Mouse (Mus musculus) heart, embryonic 11.5 days (tissue): ENCODE data around the gene Patj. TPM values are rescaled to one million over a fixed set of nuclear protein-coding genes. Genes with fewer than 3 reads are reported as not detected.
A peak's percentile ranks its signal among the peaks of the same experiment; 100 is the strongest.
"Not testable (repeated sequence)": the region's sequence is repeated elsewhere in the genome, so short reads cannot be mapped to it uniquely, and the experiment has no call there.

ENCODE experiments used
- ATAC-seq: fragments of 200-750 bp; cut with Nextera tagmentation; replicated peaks from 2 replicates; pipeline ENCODE4 v1.8.0; 2017; ENCODE audit warnings: moderate library complexity; ENCODE audit not compliant: insufficient number of reproducible peaks, low FRiP score, low TSS enrichment
- H3K27ac ChIP-seq: fragments of 300-500 bp; sonication (generic); 2 replicates; pipeline ENCODE4 v1.5.1; 2014; ENCODE audit warnings: mild to moderate bottlenecking, low read depth, low read length
- H3K27me3 ChIP-seq: fragments of 300-500 bp; sonication (generic); 2 replicates; pipeline ENCODE4 v1.6.1; 2014; ENCODE audit warnings: mild to moderate bottlenecking, low read length, mixed read lengths; ENCODE audit not compliant: control insufficient read depth, insufficient read depth
- H3K36me3 ChIP-seq: fragments of 300-500 bp; sonication (generic); 2 replicates; pipeline ENCODE4 v1.6.1; 2014; ENCODE audit warnings: mild to moderate bottlenecking, low read length, moderate library complexity, mixed read lengths; ENCODE audit not compliant: control insufficient read depth, insufficient read depth
- H3K4me1 ChIP-seq: fragments of 300-500 bp; sonication (generic); 2 replicates; pipeline ENCODE4 v1.6.1; 2014; ENCODE audit warnings: low read length; ENCODE audit not compliant: control insufficient read depth, insufficient read depth
- H3K4me2 ChIP-seq: fragments of 300-500 bp; sonication (generic); 2 replicates; pipeline ENCODE4 v1.6.1; 2014; ENCODE audit warnings: mild to moderate bottlenecking, moderate library complexity
- H3K4me3 ChIP-seq: fragments of 300-500 bp; sonication (generic); 2 replicates; pipeline ENCODE4 v1.5.1; 2014; ENCODE audit warnings: low read depth, low read length
- H3K9ac ChIP-seq: fragments of 300-500 bp; sonication (generic); 2 replicates; pipeline ENCODE4 v1.6.1; 2014; ENCODE audit warnings: mild to moderate bottlenecking, low read depth, low read length, moderate library complexity
- H3K9me3 ChIP-seq: fragments of 300-500 bp; sonication (generic); replicated peaks from 2 replicates; pipeline ENCODE4 v1.6.1; 2016; ENCODE audit warnings: low read length; ENCODE audit not compliant: control insufficient read depth
- WGBS: fragments of 180-500 bp; shearing (Covaris S2); extraction: QIAGEN DNeasy Blood & Tissue Kit; methylation state at CpG from one replicate; pipeline ENCODE4 v1.1.7; 2014; ENCODE audit not compliant: insufficient replicate concordance; 5-methylcytosine and 5-hydroxymethylcytosine counted together
- polyA plus RNA-seq: library from polyadenylated mRNA; unstranded; fragments of >200 nt; fragmentation: Nextera tagmentation; extraction: Ambion mirVana; gene quantifications from 2 replicates; pipeline ENCODE4 v1.2.1, GENCODE M21; 2014

The Patj gene
- polyA plus RNA-seq, 1 experiment from 2014 or later: 9.1 TPM

DNA sequence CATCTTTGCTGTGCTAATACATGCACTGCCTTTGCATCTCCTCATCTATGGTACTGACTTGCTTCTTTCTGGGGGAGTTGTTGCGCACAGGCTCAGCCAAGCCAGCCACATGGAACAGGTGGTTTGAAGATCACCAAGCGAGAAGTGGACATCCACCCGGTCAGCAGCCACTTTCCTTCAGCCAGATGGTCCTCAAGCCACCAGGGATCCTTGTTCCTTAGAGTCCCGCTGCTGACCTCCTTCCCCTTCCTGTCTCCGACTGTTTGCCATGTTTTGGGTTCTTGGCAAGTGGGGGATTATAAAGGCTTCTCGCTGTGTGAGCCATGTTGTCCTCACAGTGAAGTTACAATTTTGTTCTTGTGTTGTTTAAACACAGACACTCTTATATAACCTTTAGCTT, 223.6 kb downstream of the Patj start:
- ATAC-seq: no peak
- H3K9me3 ChIP-seq: no peaks in the 10 kb centered on the region
- 78% methylated on average over 6 of the region's 6 CpGs for WGBS

DNA sequence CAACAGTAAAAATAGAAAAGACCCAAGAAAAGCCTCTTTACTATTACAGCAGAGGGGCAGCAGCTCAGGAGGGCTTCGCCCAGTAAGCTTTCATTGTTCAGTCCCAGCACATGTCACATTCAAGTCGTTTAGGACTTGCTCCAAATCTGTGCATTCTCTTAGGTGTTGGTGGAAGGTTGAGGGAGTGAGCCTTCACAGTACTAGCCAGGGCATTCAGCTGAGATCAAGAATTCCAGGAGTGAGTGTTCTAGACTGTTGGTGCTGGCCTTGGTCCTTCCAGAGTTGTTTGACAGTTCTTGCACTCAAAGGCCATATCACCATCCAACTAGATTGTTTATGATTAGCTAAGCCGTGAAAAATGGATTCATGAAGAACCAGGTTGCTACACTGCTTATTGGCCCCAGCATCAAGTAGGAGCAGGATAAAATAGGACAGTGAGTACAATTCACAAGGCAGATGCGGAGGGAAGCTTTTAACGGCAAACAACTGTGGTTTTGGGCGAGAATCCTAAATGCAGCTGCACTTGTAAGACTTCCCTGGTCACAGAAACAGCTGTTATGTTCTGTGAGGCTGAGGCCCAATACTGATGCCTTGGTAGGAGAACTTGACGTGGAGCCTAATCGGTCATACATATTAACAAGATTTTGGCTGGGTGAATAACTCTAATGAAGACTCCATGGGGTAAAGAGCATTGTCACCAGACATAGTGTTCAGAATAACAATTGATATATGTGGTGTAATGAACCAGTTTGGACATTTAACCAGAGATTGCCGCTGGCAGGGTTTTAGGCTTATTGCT, 225.6 kb downstream of the Patj start:
- H3K4me2 ChIP-seq: no peak overlapping the region
- H3K36me3 ChIP-seq: no peaks in the 10 kb centered on the region
- no peak overlapping the region for H3K27ac ChIP-seq
- H3K27me3 ChIP-seq: no peaks in the 10 kb centered on the region
- 81% methylated on average over 9 of the region's 9 CpGs for WGBS
- no peaks in the 10 kb centered on the region for H3K4me1 ChIP-seq
- no peaks in the 10 kb centered on the region for H3K9me3 ChIP-seq
- no peak overlapping the region for H3K9ac ChIP-seq
- ATAC-seq: peak; percentile 55; the same call in 1 of the 2 replicates
- no peak overlapping the region for H3K4me3 ChIP-seq

More for the DNA sequence above, 223.6 kb downstream of the Patj start:
- Histone ChIP-seq H3K27me3 (no peaks in the 10 kb centered on the region), H3K27ac (no peak overlapping the region), H3K9ac (no peak overlapping the region), H3K4me1 (no peaks in the 10 kb centered on the region), H3K4me3 (no peak overlapping the region), H3K4me2 (no peak overlapping the region), H3K36me3 (no peaks in the 10 kb centered on the region)

- Histone ChIP-seq H3K9ac (no peak overlapping the region), H3K27ac (no peak overlapping the region), H3K4me3 (no peak overlapping the region), H3K4me2 (no peak overlapping the region), H3K36me3 (no peaks in the 10 kb centered on the region), H3K4me1 (no peaks in the 10 kb centered on the region), H3K9me3 (no peaks in the 10 kb centered on the region), H3K27me3 (no peaks in the 10 kb centered on the region)
- ATAC-seq: no peak
- WGBS: 34% methylated on average over 1 of the region's 1 CpGs
Measured at GRCm38 (mm10) chr4:98622180-98622579, 226.6 kb downstream of the Patj start.

DNA sequence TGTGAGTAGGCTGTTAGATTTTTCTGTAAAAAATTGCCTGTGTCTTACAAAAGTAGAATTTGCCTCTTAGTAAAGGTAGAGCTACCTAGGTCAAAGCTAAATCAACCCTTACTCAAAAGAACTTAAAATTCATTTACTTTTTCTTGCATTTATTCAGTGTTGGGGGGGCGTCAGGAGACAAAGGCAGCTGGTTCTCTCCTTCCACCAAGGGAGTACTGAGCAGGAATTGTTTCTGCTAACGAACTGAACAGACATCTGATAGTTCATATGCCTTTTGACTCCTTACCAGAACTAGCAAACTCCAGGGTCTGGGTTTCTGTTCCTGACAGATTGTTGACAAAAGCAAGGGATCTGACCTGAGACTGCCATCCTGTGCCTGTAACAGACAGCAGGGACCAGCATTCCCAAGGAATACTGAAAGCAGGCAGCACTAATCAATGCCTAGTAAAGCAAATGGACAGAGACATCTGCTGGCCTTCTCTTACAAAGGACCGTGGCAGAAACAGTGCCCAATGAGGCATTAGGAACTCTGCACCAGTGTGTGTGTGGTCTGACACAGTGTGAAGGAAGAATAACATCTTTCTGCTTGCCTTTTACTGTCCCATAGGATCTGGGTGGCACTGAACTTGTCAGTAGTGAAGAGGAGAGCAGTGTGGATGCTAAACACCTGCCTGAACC, 227.6 kb downstream of the Patj start:
- Histone ChIP-seq H3K4me3 (no peak overlapping the region), H3K36me3 (no peaks in the 10 kb centered on the region), H3K27ac (no peak overlapping the region), H3K9ac (no peak overlapping the region), H3K4me1 (no peaks in the 10 kb centered on the region), H3K4me2 (no peak overlapping the region), H3K27me3 (no peaks in the 10 kb centered on the region), H3K9me3 (no peaks in the 10 kb centered on the region)
- ATAC-seq: no peak
- 40% methylated on average over 3 of the region's 3 CpGs for WGBS

GRCm38 (mm10) chr4:98628286-98628685, 232.7 kb downstream of the Patj start:
- Histone ChIP-seq H3K27me3 (no peaks in the 10 kb centered on the region), H3K27ac (no peak overlapping the region), H3K4me1 (0 out of 2 replicates have a peak, but pooled peaks cover 3% of the 10 kb centered on the region), H3K9me3 (no peaks in the 10 kb centered on the region), H3K9ac (no peak overlapping the region), H3K36me3 (no peaks in the 10 kb centered on the region), H3K4me3 (no peak overlapping the region), H3K4me2 (no peak overlapping the region)
- no peak for ATAC-seq
- 81% methylated on average over 6 of the region's 6 CpGs for WGBS

GRCm38 (mm10) chr4:98629217-98629616, 233.6 kb downstream of the Patj start:
- not testable (repeated sequence) for H3K27me3 ChIP-seq, H3K4me3 ChIP-seq, H3K36me3 ChIP-seq, H3K9me3 ChIP-seq, H3K4me2 ChIP-seq, H3K9ac ChIP-seq, H3K4me1 ChIP-seq, H3K27ac ChIP-seq
- ATAC-seq: peak; percentile 31; the same call in 1 of the 2 replicates

DNA sequence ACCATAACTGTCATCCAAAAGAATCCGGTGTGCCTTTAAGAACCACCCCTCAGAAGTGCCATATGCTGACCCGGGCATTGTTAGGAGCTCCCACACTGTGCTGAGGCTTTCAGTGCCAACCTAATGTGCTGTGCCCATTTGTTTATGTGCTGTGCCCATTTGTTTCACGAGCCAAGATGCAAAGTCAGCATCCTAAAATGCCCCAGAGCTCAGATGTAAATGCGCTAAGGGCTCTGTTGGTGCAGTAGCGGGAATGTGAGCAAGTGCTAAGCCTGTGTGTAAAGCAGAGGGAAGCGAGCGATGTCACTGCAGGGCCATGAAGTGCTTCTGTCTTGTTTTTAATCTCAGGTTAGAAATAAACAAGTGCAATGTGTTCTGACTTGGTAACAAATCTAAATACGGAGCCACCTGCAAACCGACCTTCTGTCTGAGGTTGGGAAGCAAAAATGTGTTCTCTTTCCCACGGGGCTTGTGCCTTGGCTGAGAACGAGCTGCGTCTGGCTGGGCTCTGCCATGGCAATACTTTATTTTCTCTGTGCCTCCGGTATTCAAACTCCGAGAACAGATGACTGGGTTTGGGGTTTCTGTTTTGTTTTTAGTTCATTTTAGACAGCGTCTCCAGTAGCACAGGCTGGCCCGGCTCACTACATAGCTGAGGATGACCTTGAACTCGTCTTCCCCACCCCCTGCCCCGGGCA, 239.7 kb downstream of the Patj start:
- Histone ChIP-seq H3K4me1 (no peaks in the 10 kb centered on the region), H3K9ac (no peak overlapping the region), H3K27ac (no peak overlapping the region), H3K4me3 (no peak overlapping the region), H3K4me2 (no peak overlapping the region), H3K9me3 (0 out of 2 replicates have a peak, but pooled peaks cover 3% of the 10 kb centered on the region), H3K27me3 (no peaks in the 10 kb centered on the region), H3K36me3 (no peaks in the 10 kb centered on the region)
- 84% methylated on average over 18 of the region's 18 CpGs for WGBS
- ATAC-seq: no peak

- H3K36me3 ChIP-seq: no peaks in the 10 kb centered on the region
- ATAC-seq: no peak
- H3K27ac ChIP-seq: no peak overlapping the region
- no peak overlapping the region for H3K9ac ChIP-seq
- 84% methylated on average over 8 of the region's 8 CpGs for WGBS
- no peaks in the 10 kb centered on the region for H3K27me3 ChIP-seq
- H3K9me3 ChIP-seq: 0 out of 2 replicates have a peak, but pooled peaks cover 3% of the 10 kb centered on the region
- H3K4me3 ChIP-seq: no peak overlapping the region
- no peak overlapping the region for H3K4me2 ChIP-seq
- no peaks in the 10 kb centered on the region for H3K4me1 ChIP-seq
Measured at GRCm38 (mm10) chr4:98638731-98639130, 243.1 kb downstream of the Patj start.
